Mouse (Mus musculus) gonadal fat pad, adult 2 months (tissue): ENCODE measurements around the gene Aspdh. TPM values are rescaled to one million over a fixed set of nuclear protein-coding genes. Genes with fewer than 3 reads are reported as not detected.

ENCODE experiments used
- DNase-seq: peaks from one replicate; pipeline ENCODE4 v3.0.0-alpha.2; 2012; ENCODE audit warnings: low read depth
- polyA plus RNA-seq: library from polyadenylated mRNA; depleted of rRNA; stranded (reverse); fragments of >200 nt; gene quantifications from 2 replicates; pipeline ENCODE4 v1.2.3, GENCODE M21; 2012

The Aspdh gene
- polyA plus RNA-seq, 1 experiment, result 0.20 TPM

GRCm38 (mm10) chr7:44446070-44446855, 18.9 kb upstream of the Aspdh start:
- no peak for DNase-seq

- no peak for DNase-seq
Measured at GRCm38 (mm10) chr7:44453256-44453655, 11.9 kb upstream of the Aspdh start.

- DNase-seq, result no peak
Measured at GRCm38 (mm10) chr7:44456302-44456701, 8.9 kb upstream of the Aspdh start.

GRCm38 (mm10) chr7:44460067-44460466, 5.1 kb upstream of the Aspdh start:
- no peak for DNase-seq

GRCm38 (mm10) chr7:44460767-44461502, 4.3 kb upstream of the Aspdh start:
- DNase-seq, result no peak

- no peak for DNase-seq
Measured at GRCm38 (mm10) chr7:44461503-44462217, 3.5 kb upstream of the Aspdh start.

- no peak for DNase-seq
Measured at GRCm38 (mm10) chr7:44462218-44463055, 2.8 kb upstream of the Aspdh start.

GRCm38 (mm10) chr7:44463056-44463425, 2.1 kb upstream of the Aspdh start:
- DNase-seq, result no peak

- DNase-seq, result no peak
Measured at GRCm38 (mm10) chr7:44463556-44464225, 1.5 kb upstream of the Aspdh start.

- no peak for DNase-seq
Measured at GRCm38 (mm10) chr7:44464511-44464910, 680 bp upstream of the Aspdh start.

- DNase-seq, result no peak
Measured at GRCm38 (mm10) chr7:44466006-44466887, 1.1 kb downstream of the Aspdh start.

- no peak for DNase-seq
Measured at GRCm38 (mm10) chr7:44466888-44467311, 1.7 kb downstream of the Aspdh start.

- peak; percentile 91 for DNase-seq
Measured at GRCm38 (mm10) chr7:44467811-44468411, 2.7 kb downstream of the Aspdh start, which contains the start of gene Josd2. TSS of gene Josd2 (plus strand) at chr7:44467980.

GRCm38 (mm10) chr7:44468644-44469285, 3.6 kb downstream of the Aspdh start:
- no peak for DNase-seq

GRCm38 (mm10) chr7:44469677-44470675, 4.8 kb downstream of the Aspdh start:
- no peak for DNase-seq

GRCm38 (mm10) chr7:44470696-44471612, 5.8 kb downstream of the Aspdh start:
- DNase-seq, result no peak
